Mouse (Mus musculus) thymus, postnatal 10 days (tissue): ENCODE data around the gene Gm20835.
"Not testable (repeated sequence)": the region's sequence is repeated elsewhere in the genome, so short reads cannot be mapped to it uniquely, and the experiment has no call there.

ENCODE experiments used
- DNase-seq, 2 experiments: peaks; one replicate each; pipeline ENCODE4 v3.0.0; 2021; ENCODE audit warnings: low spot score in 2 of 2

Gene Gm20835

DNA sequence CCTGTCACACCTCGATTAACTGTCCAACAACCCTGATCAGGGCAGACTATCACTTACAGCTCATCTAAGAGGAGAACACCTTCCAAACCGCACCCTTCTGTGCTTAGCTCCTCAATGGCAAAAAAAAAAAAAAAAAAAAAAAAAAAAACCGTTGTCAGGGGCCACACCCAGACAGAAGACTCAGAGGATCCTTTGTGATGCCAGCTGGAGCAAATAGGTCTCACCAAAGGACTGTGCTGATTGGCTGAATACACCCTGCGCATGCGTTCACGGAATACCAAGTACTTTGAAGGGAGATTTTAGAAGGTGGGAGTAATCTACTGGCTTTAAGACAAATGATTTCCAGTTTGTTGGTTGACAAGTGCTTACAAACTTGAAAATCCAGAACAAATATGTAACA, at the start of gene Gm20835:
Gene Gm20835, minus strand, starts transcription at position 101 of the 400 bp plus-strand sequence.
- DNase-seq, result not testable (repeated sequence)
